Mouse (Mus musculus): ENCODE data around the gene Cmip. TPM values are rescaled to one million over a fixed set of nuclear protein-coding genes. Genes with fewer than 3 reads are reported as not detected.

Cmip gene
- total RNA-seq, 2 experiments from 2014 or later = 288 to 289 TPM

DNA sequence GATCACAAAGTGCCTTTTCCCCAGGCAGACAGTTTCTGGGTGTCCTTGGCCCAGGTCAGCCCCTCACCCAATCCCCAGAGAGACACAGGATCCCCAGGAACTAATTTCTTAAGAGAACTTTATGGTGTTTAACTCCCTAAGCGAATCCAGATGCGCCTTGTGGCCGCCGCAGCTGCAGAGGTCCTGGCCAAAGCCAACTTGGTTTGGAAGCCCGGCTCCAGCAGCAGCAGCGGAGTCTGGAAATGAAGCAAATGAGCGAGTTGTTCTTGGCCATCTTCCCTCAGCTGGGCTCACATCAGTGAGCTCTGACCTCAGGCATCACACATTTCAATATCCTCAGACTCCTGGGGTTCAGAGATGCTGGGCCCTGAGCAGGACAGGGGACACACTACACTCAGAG is 33.6 kb downstream of the Cmip start:
- no peak for DNase-seq (ENCODE audit: extremely low spot score in 1 of 2, low spot score in 1 of 2)

DNA sequence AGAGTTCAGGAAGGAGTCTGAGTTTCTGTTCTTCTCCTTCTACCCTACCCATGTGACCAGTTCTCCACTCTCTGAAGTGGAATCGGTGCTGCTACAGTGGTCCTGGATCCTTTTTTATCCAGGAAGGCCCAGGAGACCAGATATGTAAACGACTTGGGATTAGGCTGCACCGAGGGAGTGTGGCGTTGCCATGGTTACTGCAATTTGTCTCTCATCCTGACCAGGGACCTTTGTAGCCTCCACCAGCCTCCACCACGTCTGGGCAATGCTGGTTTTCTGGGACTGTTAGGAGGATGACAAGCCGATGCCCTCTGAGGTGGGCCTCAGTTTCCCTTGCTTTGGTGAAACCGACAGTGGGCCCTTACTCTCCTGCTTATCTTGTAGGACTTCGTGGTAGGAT is 35.4 kb downstream of the Cmip start:
- DNase-seq (ENCODE audit: extremely low spot score in 1 of 2, low spot score in 1 of 2) = no peak

DNA sequence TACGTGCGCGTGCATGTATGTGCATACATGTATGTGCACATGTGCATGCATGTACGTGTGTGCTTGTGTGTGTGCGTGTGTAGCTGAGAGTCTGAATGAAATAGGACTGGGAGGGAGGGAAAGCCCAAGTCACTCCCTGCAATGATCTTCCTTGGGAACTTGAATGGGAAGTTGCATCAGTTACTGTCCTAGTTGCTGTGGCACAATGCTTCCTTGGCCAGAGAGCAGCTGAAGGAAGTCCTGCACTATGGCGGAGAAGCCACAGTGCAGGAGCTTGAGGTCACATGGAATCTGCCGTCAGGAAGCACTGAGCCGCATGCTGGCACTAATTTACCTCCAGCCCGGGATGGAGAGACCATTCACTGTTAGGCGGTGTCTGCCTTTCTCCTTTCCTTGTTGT is 37.9 kb downstream of the Cmip start:
- DNase-seq (ENCODE audit: extremely low spot score in 1 of 2, low spot score in 1 of 2) = no peak

DNA sequence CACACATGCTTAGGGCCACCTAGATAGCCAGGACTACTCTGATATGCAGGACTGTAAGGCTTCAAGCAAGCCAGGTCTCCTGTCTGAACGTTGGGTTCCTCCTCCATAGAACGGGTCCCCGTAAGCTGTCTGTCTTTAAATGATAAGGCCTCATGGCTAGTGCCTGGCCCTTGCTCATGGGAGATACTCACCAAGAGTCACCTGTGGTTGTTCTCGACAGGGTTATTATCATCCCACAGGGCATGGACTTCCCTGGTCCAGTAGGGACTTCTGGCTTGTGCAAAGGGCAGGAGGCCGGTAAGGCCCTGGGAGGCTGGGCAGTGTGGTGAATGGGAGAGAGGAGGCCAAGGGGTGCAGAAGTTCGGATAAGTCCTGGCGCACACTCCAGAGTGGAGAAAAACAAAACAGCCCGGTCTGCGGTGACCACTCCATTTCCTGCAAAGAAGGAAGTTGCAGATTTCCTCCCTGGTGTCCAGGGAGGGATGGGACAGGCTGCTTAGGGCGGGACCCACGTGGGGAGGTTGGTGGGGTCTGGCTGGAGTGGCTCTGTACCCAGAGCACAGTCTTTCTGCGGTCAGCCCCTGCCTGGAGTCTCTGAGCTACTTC is 41.2 kb downstream of the Cmip start:
- DNase-seq (ENCODE audit: extremely low spot score in 1 of 2, low spot score in 1 of 2) = no peak

DNA sequence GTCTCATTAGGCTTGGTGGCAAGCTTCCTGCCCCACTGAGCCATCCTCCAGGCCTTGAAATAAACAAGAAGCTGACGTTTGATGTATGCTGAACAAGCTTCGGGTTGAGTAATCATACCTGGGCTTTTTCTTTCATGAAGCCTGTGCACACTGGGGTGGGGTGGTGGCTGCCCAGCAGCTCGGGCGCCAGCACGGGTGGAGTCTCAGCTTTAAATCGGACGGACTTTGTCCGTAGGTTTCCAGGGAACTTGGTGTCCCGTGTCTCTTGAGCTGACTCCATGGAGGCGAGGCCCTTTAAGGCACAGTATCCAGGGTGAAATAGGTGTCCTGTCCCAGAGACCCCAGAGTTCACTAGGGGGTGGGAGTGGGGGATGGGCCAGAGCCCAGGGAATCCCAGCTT is 42.3 kb downstream of the Cmip start:
- no peak for DNase-seq (ENCODE audit: extremely low spot score in 1 of 2, low spot score in 1 of 2)

DNA sequence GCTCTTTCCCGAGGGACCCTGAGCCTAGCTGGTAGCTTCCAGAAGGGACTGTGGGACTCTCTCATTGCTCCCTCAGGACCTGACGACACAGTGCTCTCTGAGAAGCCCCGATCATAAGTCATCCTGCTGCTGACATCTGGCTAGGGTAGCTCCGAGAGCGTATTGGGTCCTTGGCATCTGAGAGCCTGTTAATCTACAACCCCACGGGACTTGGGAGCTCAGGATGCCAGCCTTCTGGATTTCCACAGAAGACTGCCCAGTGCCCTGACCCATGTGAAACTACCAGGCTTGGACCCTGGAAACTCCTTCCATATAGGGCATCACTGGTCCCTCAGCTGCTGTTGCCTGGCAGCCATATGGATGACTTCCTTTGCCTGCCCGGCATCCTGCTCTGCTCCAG is 43.3 kb downstream of the Cmip start:
- no peak for DNase-seq (ENCODE audit: extremely low spot score in 1 of 2, low spot score in 1 of 2)

DNA sequence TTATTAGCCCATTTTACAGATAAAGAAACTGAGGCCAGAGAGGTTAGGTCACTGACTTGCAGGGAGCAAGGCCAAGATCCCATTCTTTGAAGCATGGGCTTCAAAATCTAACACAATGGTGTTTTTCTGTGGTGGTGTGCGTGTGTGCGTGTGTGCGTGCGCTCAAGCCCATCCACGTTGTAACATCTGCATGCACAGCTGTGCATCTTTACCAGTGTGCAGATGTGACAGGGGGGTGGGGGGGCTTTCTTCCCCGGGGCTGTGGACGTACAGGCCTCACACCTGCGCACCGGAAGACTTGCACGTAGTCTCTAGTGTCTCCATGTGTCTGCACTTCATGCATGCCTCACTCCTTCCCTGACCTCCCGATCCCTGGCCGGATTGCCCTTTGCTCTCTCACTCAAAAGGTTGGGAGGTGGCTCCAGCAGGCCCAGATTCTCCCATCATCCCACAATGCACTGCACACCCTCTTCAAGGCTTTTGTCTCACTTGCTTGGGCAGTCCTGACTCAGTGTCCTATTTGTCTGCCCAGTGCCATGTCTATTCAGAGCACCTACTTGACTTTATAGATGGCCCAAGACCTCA is 44.7 kb downstream of the Cmip start:
- DNase-seq (ENCODE audit: extremely low spot score in 1 of 2, low spot score in 1 of 2) = no peak

DNA sequence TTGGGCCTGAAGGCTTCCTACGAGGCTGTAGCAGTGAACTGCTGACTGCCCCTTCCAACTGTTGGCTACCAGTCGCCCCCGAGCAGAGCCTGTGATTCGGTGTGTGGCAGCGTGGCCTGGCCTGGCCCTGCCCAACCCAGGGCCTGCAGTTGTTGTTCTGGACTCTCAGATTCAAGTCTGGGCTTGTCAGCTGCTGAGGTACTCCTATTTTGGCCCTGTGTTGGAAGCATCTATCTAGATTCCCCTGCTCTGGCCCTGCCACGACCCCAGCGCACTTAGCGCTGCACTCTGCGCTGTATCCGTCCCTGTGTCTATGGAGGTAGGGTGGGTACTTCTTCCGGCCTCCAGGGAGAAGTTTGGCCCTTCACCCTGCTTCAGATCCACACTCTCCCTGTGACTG is 45.2 kb downstream of the Cmip start:
- no peak for DNase-seq (ENCODE audit: extremely low spot score in 1 of 2, low spot score in 1 of 2)

DNA sequence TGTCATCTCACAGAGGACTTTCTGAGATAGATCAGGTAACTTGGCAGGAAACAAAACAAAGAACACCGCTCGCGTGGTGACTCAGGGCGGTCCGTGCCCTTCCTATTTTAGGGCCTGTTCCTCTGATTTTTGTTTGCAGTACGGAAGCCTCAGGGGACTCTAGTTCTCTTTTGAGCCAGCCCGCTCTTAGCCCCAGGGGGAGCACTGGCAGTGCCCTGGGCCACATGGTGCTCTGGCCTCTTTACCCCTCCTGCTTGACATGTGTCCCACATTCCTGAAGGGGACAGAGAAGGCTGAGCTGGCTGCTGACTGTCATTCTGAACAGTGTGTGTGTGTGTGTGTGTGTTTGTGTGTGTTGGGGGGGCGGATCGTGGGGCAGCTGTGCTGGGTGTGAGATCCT is 46.8 kb downstream of the Cmip start:
- DNase-seq (ENCODE audit: extremely low spot score in 1 of 2, low spot score in 1 of 2) = no peak

DNA sequence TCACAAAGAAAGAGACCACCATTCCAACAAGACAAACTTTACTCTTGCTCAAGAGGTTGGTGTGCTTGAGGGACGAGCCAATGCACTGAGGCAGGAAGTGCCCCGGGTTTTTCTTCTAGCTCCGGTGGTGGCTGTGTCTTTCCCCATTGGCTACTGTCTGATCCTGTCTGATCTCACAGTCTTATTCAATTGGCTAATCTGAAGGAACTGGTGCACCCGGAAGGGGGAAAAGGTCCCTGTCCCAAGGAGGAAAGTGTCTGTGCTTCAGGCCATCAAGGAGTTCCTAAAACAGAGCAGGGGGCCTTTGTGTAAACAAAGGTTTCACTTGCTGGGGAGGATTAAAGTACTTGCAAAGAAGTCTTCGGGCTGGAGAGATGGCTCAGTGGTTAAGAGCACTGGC is 48.5 kb downstream of the Cmip start:
- DNase-seq (ENCODE audit: extremely low spot score in 1 of 2, low spot score in 1 of 2) = no peak

DNA sequence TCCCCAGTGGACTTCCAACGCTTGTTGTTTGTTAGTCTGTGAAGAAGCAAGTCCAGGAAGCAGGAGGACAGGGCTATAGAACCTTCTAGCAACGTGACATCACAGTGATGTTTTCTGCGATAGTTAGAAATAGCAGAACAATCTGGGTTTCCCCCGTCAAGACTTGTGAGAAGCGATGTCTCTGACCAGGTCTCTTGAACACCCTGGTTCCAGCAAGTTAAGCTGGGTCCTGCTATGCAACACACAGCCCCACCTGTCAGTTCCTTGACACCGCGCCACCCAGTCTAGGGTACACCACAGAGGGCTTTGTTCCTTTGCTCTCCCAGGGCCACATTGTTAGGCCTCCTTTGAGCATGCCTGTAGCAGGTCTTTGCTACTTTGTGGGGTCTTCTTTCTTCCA is 49.9 kb downstream of the Cmip start:
- DNase-seq (ENCODE audit: extremely low spot score in 1 of 2, low spot score in 1 of 2) = no peak

DNA sequence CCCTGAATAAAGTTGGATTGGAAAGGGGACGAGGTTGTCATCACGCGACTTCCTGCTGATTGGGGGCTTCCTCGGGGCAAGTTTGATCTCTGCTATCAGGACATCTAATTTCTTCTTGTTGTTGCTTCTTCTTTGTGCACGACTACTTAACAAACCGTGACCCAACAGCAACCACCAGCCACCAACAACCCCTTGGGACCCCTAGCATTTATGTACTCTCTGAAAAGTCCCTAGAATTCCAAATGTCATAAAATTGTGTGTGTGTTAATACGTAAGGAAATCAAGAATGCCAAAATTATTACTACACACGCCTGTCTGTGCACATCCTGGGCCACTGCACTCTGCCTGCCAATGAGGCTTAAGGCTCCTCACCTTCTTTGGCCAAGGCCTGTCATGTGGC is 50.4 kb downstream of the Cmip start:
- no peak for DNase-seq (ENCODE audit: extremely low spot score in 1 of 2, low spot score in 1 of 2)

DNA sequence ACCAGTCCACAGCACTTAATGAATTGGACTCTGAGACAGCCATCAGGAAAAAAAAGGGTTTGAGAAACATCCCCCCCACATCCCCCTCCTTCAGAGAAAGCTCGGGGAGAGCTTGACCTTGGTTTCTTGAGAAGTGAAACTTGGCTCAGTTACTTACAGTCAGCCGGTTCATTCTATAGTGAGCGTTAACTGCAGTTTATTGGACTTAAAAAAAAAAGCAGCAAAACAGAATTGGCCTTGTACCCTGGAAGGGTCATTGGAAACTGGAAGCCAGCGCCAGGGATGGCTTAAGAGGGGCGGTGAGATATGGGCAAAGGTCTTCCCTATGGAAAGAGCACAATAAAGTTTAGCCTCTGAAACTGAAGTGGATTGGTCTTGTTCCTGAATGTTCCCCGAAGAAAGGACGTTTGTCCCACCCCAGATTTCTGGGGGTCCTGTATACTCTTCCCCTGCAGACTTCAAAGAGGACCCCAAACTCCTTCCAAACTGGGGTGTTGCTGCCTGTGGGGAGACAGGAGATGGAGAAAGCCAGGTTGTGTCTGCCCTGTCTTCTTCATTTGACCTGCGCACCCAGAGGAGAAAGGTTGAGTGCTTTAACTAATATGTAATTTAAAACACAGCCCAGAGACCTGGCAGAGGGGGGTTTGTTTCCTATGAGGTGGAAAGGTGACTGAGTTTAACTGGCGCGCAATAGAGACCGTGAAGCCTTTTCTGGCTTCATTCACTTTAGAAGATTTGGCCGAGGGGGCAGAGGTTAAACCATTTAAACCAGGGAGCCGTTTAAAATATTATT is 51.6 kb downstream of the Cmip start:
- no peak for DNase-seq (ENCODE audit: extremely low spot score in 1 of 2, low spot score in 1 of 2)

DNA sequence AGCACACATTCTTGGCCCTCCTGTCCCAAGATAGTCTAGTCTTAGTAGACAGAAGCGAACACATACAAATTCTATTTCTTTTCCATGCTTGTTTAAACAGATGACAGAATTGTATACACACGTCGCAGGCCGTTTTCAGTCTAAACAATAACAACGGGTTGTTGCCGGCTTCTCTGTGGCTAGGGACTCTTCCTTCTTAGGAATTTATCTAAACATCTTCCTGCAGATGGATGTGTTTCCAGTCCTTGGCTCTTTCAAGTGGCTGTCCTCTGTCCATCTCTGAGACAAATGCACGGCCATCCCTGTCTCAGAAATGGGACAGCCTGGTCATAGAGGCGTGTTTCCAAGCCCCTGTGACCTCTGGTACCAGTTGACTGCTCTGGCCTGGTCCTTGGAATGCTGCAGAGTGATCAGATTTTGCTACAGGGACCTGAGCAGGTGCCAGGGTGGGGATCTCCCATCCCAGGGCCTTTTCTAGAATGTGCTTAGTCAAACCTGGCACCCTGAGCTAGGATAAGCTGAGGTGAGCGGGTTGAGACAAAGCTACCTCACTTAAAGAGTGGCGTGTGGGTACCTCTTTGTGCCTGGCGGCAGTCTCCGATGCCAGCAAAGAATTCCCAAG is 52.9 kb downstream of the Cmip start:
- DNase-seq (ENCODE audit: extremely low spot score in 1 of 2, low spot score in 1 of 2) = no peak

DNA sequence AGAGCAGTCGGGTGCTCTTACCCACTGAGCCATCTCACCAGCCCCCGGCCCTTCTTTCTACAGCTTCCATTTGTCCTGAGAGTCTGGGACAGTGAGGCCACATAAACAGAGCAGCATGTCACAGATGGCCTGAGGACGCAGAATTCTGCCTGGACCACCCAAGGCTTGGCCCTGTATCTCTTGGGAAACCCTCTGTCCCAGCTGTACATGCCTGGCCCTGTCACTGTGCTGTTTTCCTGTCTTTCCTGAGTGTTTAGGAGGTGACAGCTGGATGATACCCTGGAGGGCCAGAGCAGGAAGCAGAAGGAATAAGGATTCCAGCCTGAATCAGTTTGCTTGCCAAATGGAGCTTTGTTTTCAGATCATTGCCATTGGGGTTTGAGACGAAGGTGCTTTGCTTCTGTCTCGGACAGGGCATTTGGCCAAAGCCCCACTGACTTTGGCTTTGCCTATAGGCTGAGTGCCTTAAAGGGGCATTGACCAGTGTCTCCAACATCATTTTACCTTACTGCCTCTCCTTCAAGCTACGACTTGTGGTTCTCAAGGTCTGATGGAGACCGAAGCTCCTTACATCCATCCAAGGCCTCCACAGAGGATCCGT is 54.2 kb downstream of the Cmip start:
- DNase-seq (ENCODE audit: extremely low spot score in 1 of 2, low spot score in 1 of 2) = no peak

DNA sequence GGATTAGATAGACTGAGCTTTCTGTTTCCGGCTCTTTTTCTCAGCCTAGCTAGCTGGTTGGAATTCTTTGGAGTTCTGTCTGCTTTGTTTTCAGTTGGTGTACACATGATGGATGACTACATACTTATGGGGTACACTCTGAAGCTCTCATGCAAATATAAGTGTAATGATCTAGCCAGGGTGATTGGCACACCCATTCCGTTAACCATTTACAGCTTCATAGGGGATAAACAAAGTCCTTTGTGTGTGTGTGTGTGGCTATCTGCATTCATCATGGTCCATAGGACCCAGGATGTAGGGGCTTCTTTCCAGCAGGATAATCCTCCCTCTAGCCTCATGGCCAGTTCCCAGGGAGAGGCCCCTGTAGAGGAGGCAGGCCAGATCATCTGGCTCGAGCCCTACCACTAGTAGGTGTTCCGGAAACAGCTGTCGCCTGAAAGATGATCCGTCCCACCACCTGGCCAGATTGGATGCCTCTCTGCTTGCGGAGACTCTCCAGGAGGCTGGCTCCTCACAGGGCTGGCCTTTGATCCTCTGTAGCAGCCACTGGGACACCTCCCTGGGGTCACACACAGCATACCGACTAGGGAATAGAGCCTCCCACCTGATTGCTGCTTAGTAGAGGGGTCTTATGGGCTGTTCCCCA is 57.6 kb downstream of the Cmip start:
- no peak for DNase-seq (ENCODE audit: extremely low spot score in 1 of 2, low spot score in 1 of 2)

DNA sequence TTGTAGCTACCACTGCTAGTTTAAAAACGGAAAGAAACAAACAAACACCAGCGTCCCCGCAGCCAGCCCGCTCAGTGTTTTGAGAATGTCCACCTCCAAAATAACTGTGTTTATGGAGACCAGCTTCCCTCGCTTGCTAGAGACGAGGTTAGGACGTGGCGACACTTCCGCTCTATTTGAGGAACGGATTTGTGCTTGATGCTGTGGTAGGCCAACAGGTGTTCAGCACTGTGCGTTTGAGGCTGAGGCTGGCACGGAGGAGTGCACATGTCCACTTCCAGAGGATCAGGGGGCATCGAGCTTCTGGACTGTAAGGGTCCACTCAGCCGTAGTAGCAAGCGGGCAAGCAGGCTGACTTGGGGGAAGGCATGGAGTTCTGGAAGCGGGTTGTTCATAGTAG is 58.9 kb downstream of the Cmip start:
- DNase-seq (ENCODE audit: extremely low spot score in 1 of 2, low spot score in 1 of 2) = no peak

DNA sequence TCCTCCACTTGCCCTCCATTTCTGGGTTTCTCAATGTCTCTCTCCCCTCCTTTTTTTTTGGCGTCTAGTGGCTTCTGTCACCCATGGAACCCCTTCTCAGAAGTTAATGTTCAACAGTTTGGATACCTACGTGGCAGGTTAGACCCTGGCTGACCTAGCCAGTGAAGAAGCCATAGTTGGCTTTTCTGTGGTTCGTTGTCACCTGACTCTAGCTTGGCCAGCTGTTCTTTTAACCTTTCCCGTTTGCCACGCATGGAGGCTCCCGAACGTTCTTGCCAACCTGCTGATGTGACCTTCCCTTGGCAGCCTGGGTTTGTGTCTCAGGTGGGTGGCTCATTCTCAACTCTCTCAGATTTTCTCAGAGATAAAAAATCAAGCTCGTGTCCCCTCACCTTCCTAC is 60.6 kb downstream of the Cmip start:
- no peak for DNase-seq (ENCODE audit: extremely low spot score in 1 of 2, low spot score in 1 of 2)

DNA sequence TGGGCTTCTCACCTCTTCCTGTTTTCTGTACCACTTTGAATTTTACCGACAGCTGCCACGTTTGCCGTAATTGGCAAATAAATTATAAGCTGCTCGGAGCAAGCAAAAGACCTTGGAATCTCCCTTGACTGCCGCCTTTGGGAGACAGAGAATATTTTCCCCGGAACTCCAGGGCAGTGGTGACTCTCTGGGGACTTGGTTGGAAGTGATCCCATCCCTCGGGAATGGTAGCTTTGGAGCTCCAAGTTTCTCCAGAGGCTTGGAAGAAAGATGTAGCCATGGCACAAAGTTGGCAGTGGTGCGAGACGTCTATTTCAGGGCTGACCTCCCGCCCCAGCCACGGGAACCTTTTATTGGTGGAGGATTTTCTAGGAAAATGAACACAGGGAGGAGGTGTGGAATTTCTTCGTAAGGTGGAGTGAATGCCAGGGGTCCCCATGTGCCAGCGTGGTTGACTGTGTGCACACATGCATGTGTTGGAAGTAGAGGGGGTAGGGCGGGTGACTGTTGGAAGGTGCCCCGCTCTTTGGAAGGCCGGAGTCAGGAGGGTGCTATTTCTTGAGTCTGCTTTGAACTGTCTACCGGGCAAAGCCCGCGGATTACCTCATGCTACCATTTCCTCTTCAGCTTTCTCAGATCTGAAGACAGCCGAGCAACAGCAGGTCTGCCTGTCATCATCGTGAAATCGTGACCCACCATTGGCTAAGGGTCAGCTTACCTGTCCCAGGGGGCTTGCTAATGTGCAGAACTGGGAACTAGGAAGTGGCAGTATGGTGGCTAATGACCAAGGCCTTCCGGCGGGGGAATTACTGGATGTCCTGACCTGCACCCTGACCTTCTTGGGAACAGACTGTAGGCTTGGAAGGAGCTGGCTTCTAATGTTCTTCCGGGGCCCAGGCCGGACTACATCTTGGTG is 62.3 kb downstream of the Cmip start:
- no peak for DNase-seq (ENCODE audit: extremely low spot score in 1 of 2, low spot score in 1 of 2)

DNA sequence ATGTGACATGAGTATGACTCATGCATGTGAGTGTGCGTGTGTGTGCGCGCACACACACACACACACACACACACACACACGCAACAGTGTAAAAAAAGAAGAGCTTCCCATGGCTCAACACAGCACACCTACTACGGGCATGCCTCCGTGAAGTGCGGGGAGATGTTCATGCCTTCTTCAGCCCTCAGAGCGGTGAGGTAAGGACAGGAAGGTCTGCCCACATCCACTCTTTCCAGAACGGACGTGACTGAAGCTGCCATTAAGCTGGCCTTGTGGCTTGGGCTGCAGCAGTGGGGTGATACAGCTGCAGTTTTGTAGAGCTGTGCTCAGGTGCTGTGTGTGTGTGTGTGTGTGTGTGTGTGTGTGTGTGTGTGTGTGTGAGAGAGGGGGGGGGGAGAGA is 63.8 kb downstream of the Cmip start:
- DNase-seq (ENCODE audit: extremely low spot score in 1 of 2, low spot score in 1 of 2) = no peak

All from layer of hippocampus, postnatal 25 days (tissue).